In genomic region chr17:25567745-25568144, GRCm38 (mm10) we compare ENCODE assay signal across 9 mouse cellular contexts. TPM values are rescaled to one million over a fixed set of nuclear protein-coding genes. Genes with fewer than 3 reads are reported as not detected.
DNase-seq lines count a peak whose midpoint lies in the region; ATAC-seq and TF ChIP-seq lines count a peak whose summit lies in the region.
"Had no signal": no experiment of that assay in that cellular context is flagged by ENCODE, and none has a peak within 500 bp of the region (broad histone marks: within the 10 kb centered on the region; RNA-seq: fewer than 3 reads in every experiment).

No protein-coding gene starts in this region.

- no peak overlapping the region for H3K9ac ChIP-seq in limb, embryonic 11.5 days (ENCODE audit: low read length)
- H3K9ac ChIP-seq in midbrain, postnatal 0 days (replicated peaks; ENCODE audit: low read length, poor library complexity, severe bottlenecking) = no peak overlapping the region

- H3K4me2 ChIP-seq in limb, embryonic 11.5 days (ENCODE audit: low read depth, severe bottlenecking) = peak overlapping the region; percentile 10; the same call in 1 of the 2 replicates
- H3K4me2 ChIP-seq in midbrain, postnatal 0 days (ENCODE audit: low read depth, low read length, poor library complexity, severe bottlenecking) = peak overlapping the region; percentile 42

- DNase-seq in ovary, postnatal 14 days (ENCODE audit: low spot score) = peak; percentile 44
- DNase-seq in ovary, postnatal 10 days (ENCODE audit: low spot score) = no peak
- peak; percentile 58 for DNase-seq in cerebellum, adult 8-10 months
- DNase-seq in forelimb bud, embryonic 11.5 days (ENCODE audit: low read depth, low spot score) = peak; percentile 70
- peak; percentile 30 to 50 for DNase-seq in kidney, adult 8-10 months
- peak; percentile 85 for DNase-seq in limb, embryonic 11.5 days (ENCODE audit: low spot score)
- peak; percentile 78 for DNase-seq in midbrain, postnatal 0 days (ENCODE audit: low spot score)
- DNase-seq in splenic B cell, adult 2 months (ENCODE audit: low read depth, low spot score) = peak; percentile 81

- TF ChIP-seq CTCF in midbrain, postnatal 0 days (IDR thresholded peaks at IDR 0.05) = peak; percentile 87

- H3K36me3 ChIP-seq in limb, embryonic 11.5 days (ENCODE audit: control insufficient read depth, insufficient read depth, low read length) = no peaks in the 10 kb centered on the region
- no peaks in the 10 kb centered on the region for H3K36me3 ChIP-seq in midbrain, postnatal 0 days (ENCODE audit: insufficient read depth, low read length)
- no peaks in the 10 kb centered on the region for H3K36me3 ChIP-seq in splenic B cell, adult 2 months (ENCODE audit: control insufficient read depth, insufficient read depth, low read length, poor library complexity, severe bottlenecking)

- 28% methylated on average over 14 of the region's 14 CpGs for WGBS in limb, embryonic 11.5 days
- 19% methylated on average over 14 of the region's 14 CpGs for WGBS in midbrain, postnatal 0 days

- H3K4me1 ChIP-seq in limb, embryonic 11.5 days (ENCODE audit: control insufficient read depth, insufficient read depth, low read length) = peaks cover 26% of the 10 kb centered on the region
- H3K4me1 ChIP-seq in midbrain, postnatal 0 days (ENCODE audit: insufficient read depth, low read length) = peaks cover 3% of the 10 kb centered on the region; the same call in 1 of the 2 replicates

- ATAC-seq in limb, embryonic 11.5 days (ENCODE audit: insufficient number of reproducible peaks, low FRiP score, low TSS enrichment, low read depth) = no peak
- ATAC-seq in midbrain, postnatal 0 days (ENCODE audit: low FRiP score) = no peak

- H3K27ac ChIP-seq in limb, embryonic 11.5 days (replicated peaks; ENCODE audit: low read depth, low read length) = no peak overlapping the region
- H3K27ac ChIP-seq in midbrain, postnatal 0 days (ENCODE audit: low read depth, low read length) = peak overlapping the region; percentile 44; the same call in 1 of the 2 replicates

- no peaks in the 10 kb centered on the region for H3K9me3 ChIP-seq in limb, embryonic 11.5 days (ENCODE audit: control insufficient read depth, low read length)
- no peaks in the 10 kb centered on the region for H3K9me3 ChIP-seq in midbrain, postnatal 0 days (ENCODE audit: low read length)

- H3K4me3 ChIP-seq in limb, embryonic 11.5 days (ENCODE audit: low read depth, low read length) = no peak overlapping the region
- H3K4me3 ChIP-seq in midbrain, postnatal 0 days (ENCODE audit: low read depth, low read length) = peak overlapping the region; percentile 47; the same call in 1 of the 2 replicates
- H3K4me3 ChIP-seq: erythroblast, embryonic 14.5 days had no signal

- H3K27me3 ChIP-seq in limb, embryonic 11.5 days (ENCODE audit: control insufficient read depth, insufficient read depth, low read length) = peaks cover 13% of the 10 kb centered on the region
- H3K27me3 ChIP-seq in midbrain, postnatal 0 days (ENCODE audit: insufficient read depth, low read length) = peaks cover 10% of the 10 kb centered on the region; the same call in 1 of the 2 replicates
- no peaks in the 10 kb centered on the region for H3K27me3 ChIP-seq in splenic B cell, adult 2 months (ENCODE audit: control insufficient read depth, insufficient read depth, low read length, poor library complexity, severe bottlenecking)

RNA-seq across cellular contexts. Expression of gene Sox8, which starts 2.7 kb away (rescaled TPM):
- 7.1 and 8.8 TPM in 2 replicates for polyA plus RNA-seq in limb, embryonic 11.5 days (2014; fragmentation: Nextera tagmentation; extraction: Ambion mirVana)
- 21.5 and 31.0 TPM in 2 replicates for total RNA-seq in midbrain, postnatal 0 days (2014; rRNA removed)
- 16.3 and 19.9 TPM in 2 replicates for polyA plus RNA-seq in midbrain, postnatal 0 days (2015; fragmentation: Nextera tagmentation; extraction: Ambion mirVana)
- polyA plus RNA-seq: erythroblast, embryonic 14.5 days had no signal

RNA-seq across cellular contexts. Expression of gene Lmf1, which starts 11.1 kb away (rescaled TPM):
- 22.5 and 23.8 TPM in 2 replicates for polyA plus RNA-seq in limb, embryonic 11.5 days (2014; fragmentation: Nextera tagmentation; extraction: Ambion mirVana)
- total RNA-seq in midbrain, postnatal 0 days (2014; rRNA removed) = 27.3 and 27.6 TPM in 2 replicates
- polyA plus RNA-seq in midbrain, postnatal 0 days (2015; fragmentation: Nextera tagmentation; extraction: Ambion mirVana) = 19.8 and 23.0 TPM in 2 replicates
